Mouse (Mus musculus): ENCODE results near the gene Klk1b22.
"Not testable (repeated sequence)": the region's sequence is repeated elsewhere in the genome, so short reads cannot be mapped to it uniquely, and the experiment has no call there.

Klk1b22 gene

GRCm38 (mm10) chr7:44112373-44112772 lies at the start of gene Klk1b22:
Klk1b22 (plus strand) TSS chr7:44112673.
- DNase-seq (ENCODE audit: low spot score in 2 of 2), result no peak

DNA sequence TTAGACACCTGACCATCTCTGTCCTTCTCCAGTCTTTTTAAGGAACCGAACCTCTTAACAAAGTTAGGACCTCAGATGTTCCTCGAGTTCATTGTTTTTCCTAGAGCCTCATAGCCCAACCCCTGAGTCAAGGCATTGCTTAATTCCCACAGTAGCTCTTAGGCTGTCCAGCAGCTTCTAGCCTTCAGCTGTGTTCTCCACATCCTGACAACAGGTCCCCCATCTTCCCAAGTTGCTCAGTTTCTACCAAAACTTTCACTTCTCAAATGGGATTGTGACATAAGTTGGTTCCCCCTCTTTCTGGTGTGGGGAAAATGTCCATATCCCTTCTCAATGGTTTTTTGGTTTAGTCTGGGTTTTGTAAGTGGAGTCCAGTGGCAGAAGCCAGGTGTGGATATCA lies 40.4 kb upstream of the Klk1b22 start:
- DNase-seq (ENCODE audit: low spot score in 2 of 2), result no peak

GRCm38 (mm10) chr7:44077703-44078102 lies 34.8 kb upstream of the Klk1b22 start:
- no peak for DNase-seq (ENCODE audit: low spot score in 2 of 2)

DNA sequence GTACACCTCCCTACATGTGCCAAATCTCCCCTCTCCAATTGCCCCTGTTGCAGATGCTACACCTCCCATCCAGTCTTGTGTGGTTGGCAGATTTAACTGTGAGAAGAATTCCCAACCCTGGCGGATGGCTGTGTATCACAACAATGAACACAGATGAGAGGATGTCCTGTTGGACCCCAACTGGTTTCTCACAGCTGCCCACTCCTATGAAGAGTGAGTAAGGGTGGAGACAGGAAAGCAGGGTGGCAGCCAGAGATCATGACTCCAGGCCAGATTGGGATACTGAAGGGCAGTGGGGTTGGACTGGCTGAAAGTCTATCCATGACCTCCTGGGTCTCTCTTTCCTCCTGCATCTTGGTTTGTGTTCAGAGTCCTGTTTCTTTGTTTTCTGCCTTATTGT lies 16.4 kb upstream of the Klk1b22 start:
- no peak for DNase-seq (ENCODE audit: low spot score in 2 of 2)

DNA sequence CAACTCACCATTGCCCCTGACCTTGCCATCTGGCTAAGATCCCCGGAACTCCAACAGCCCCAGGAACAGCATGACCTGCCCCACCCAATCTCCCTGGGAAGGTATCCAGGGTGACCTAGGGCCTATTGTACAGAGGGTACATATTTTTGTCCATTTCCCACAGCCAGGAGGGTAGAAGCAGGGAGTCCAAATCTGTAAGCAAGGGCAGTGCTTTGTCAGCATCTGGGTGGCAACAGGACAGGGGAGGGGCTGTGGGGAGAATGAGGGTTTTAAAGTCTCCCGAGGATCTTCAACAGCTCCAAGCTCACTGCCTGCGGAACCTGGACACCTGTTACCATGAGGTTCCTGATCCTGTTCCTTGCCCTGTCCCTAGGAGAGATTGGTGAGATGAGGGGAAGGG lies 10.4 kb upstream of the Klk1b22 start, which contains the start of gene Klk1b21:
Gene Klk1b21 (plus strand): TSS at position 301 of the 400 bp plus-strand sequence.
- not testable (repeated sequence) for DNase-seq (ENCODE audit: low spot score in 2 of 2)

DNA sequence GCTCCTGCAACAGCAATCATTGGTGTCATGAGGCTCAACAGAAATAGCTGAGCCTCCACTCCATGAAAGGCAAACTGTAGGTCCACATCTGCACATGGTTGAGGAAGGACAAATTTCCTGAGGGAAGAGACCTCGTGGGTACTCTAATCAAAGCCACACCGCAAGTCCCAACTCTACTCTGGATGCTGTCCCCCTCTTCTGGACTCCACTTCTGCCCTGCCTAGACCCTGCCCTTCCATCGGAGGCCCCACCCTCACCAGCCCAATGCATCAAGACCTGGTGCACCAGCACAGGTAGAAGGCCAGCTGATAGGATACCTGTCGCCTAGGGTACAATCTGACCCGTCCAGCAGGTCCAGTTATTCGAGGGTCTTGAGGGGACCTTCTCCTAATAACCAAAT lies 11.0 kb downstream of the Klk1b22 start:
- DNase-seq (ENCODE audit: low spot score in 2 of 2), result no peak

- DNase-seq (ENCODE audit: low spot score in 2 of 2), result no peak
These were observed 24.0 kb downstream of the Klk1b22 start, which contains the start of gene Klk1b16 for GRCm38 (mm10) chr7:44136467-44136866. Klk1b16 (plus strand) TSS chr7:44136767.

All from cerebellum, postnatal 4 days (tissue).